Mouse (Mus musculus) testis, postnatal 14 days (tissue): ENCODE measurements around the gene Scd2.
"Not testable (repeated sequence)": the region's sequence is repeated elsewhere in the genome, so short reads cannot be mapped to it uniquely, and the experiment has no call there.

ENCODE experiments used
- DNase-seq: peaks from one replicate; pipeline ENCODE4 v3.0.0; 2021; ENCODE audit warnings: low spot score

Scd2 gene

GRCm38 (mm10) chr19:44297068-44297760 is 3.7 kb downstream of the Scd2 start:
- DNase-seq: peak; percentile 76

- DNase-seq: no peak
Measured at GRCm38 (mm10) chr19:44297862-44298261, 4.4 kb downstream of the Scd2 start.

GRCm38 (mm10) chr19:44299078-44299477 is 5.6 kb downstream of the Scd2 start:
- no peak for DNase-seq

DNA sequence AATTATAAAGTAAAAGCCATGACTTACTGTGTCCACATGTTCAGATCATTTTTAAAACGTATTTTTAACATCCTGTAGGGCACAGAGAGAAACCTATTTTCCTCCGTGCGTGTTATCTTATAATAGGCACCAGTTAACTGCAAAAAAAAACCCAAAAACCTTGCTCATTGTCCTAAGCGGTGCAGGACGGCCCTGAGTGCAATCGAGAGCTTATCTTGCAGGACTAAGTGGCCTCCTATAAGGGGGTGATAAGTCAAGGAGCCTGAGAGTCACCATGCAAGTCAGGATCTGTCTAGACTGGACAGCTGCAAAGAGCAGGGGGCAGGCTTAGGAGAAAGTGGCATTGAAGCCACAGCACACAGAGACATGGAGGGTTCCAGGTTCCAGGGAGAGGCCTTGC is 6.4 kb downstream of the Scd2 start:
- no peak for DNase-seq

GRCm38 (mm10) chr19:44300520-44300919 is 7.0 kb downstream of the Scd2 start:
- no peak for DNase-seq

- DNase-seq: no peak
Measured at GRCm38 (mm10) chr19:44301176-44301575, 7.7 kb downstream of the Scd2 start.

GRCm38 (mm10) chr19:44301671-44302305 is 8.3 kb downstream of the Scd2 start:
- DNase-seq: no peak

DNA sequence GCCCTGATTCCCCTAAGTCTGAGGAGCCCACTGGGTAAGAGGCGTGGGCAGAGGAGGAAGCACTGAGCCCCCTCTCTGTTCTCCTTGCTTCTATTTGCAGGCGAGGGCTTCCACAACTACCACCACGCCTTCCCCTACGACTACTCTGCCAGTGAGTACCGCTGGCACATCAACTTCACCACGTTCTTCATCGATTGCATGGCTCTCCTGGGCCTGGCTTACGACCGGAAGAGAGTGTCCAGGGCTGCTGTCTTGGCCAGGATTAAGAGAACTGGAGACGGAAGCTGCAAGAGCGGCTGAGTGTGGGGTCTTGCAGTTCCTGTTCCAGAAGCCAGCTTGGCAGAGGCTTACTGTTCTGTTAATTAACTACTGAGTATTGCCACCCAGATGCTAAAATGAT is 9.4 kb downstream of the Scd2 start:
- DNase-seq: no peak

- no peak for DNase-seq
Measured at GRCm38 (mm10) chr19:44303502-44303901, 10.0 kb downstream of the Scd2 start.

- no peak for DNase-seq
Measured at GRCm38 (mm10) chr19:44304419-44304818, 10.9 kb downstream of the Scd2 start.

DNA sequence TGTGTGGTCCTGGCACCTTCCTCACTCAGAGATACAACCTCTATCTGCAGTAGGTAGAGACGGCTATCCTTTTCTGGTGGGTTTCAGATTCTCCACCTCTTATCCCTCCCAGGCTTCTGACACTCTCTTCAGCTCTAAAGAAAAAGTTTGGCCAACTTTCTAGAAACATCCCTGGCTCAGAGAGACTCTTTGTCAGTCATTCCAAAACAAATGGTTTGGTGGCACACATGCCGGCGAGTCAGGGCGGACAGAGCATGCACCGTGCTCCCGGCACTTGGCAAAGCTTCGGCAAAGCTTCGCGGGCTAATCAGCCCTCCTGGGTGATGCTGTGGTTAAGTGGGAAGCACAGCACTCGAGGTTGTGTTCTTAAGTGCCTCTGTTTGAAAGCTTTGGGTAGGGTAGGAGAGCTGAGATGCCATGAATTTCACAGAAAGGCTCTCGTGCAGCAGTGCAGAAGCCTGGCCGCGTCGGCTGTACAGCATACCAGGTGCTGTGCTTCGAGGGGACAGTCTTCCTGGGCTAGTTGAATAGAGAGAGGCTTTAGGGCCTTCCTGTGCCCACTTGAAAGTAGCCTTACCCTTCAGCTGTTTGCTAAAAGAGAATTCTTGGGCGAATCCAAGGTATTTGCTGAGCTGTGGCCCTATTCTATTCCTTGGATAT is 11.5 kb downstream of the Scd2 start:
- no peak for DNase-seq

DNA sequence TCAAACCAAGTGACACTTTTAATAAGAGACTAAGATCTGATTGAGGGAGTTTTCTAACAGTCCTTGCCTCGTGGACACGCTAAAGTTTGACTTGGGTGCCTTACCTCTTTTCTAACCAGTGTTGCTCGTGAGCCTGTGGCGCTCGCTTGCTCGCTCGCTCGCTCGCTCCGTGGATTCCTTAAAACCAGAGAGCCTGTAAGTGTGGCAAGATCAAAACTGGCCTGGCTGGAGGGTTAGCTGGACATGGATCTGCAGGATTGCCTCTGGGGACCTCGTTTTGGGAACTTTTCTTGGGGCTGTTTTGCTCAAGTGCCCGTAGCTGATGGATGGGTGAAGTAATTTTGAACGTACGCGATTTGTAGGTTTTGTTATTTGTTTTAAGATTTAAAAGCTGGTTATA is 12.2 kb downstream of the Scd2 start:
- DNase-seq: no peak

GRCm38 (mm10) chr19:44306171-44306570 is 12.7 kb downstream of the Scd2 start:
- DNase-seq: no peak

- no peak for DNase-seq
Measured at GRCm38 (mm10) chr19:44307101-44307914, 13.8 kb downstream of the Scd2 start.

DNA sequence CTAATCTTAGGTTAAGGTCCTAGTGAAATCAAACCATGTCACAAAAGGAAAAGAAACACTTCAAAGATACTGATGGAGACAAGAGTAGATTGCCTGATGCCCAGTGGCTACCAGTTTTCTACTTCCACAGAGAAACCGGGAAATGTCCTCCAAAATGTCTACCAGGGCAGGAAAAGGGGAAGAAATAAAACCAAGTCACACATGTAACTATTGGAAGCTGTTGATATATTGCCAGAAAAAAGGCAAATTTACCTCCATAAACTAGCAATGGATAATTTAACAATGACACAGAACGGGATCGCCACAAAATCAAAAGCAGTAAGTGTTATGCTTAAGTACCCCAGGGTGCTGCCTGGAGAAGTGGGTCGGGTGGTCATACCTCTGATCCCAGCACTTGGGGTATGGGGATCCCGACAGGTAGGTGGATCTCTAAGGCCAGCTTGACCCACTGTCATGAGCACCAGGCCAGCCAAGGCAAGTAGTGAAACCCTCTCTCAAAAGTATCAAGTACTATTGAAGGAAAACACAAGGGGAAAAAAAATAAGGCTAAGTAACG is 14.5 kb downstream of the Scd2 start:
- DNase-seq: no peak

GRCm38 (mm10) chr19:44308611-44309246 is 15.3 kb downstream of the Scd2 start:
- no peak for DNase-seq

DNA sequence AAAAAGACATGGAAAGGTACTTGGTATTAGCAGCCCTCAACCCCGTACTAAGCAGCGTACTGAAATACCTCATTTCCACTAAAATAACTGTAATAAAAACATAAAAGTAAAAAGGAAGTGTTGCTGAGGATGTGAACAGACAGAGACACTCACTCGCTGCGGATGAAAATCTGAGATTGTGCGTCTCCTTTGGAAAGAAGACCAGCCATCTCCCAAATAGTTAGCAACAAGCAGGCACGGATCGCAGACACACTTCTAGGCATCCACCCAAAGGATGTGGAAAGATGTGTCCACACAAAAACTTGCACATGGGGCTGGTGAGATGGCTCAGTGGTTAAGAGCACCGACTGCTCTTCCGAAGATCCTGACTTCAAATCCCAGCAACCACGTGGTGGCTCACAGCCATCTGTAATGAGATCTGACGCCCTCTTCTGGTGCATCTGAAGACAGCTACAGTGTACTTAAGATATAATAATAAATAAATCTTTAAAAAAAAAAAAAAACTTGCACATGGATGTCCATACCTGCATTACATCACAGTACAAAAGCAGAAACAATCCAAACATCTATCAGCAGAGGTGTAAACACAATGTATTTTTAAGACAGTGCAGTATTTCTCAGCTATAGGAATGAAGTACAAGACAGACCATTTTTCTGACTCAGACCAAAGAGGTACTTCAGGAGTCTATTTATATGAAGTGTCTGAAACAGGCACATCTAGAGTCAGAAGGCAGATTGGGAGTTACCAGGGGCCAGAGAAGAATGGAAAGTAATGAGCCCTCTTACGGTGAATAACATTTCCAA is 16.1 kb downstream of the Scd2 start:
- DNase-seq: no peak

DNA sequence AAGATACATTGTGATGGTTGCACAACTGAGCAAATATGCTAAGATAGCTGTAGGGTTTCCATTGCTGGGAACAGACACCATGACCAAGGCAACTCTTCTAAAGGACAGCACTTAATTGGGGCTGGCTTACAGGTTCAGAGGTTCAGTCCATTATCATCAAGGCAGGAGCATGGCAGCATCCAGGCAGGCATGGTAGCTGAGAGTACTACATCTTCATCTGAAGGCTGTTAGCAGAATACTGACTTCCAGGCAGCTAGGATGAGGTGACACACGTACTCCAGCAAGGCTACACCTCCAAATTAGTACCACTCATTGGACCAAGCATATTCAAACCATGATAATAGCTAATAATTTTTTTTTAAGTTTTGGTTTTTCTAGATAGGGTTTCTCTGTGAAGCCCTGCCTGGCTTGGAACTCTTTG is 16.7 kb downstream of the Scd2 start:
- DNase-seq: not testable (repeated sequence)

- no peak for DNase-seq
Measured at GRCm38 (mm10) chr19:44310814-44311213, 17.3 kb downstream of the Scd2 start.

GRCm38 (mm10) chr19:44311306-44312006 is 18.0 kb downstream of the Scd2 start:
- DNase-seq: no peak
